Mouse (Mus musculus) G1E (cell line): ENCODE data around the gene Lrrc63.

Experiments
- CTCF ChIP-seq: IDR thresholded peaks from 2 replicates; pipeline ENCODE4 v1.5.1; 2012; ENCODE audit warnings: low read depth, low read length, inconsistent platforms, mixed read lengths
- GATA1 ChIP-seq: IDR thresholded peaks from 2 replicates; pipeline ENCODE4 v1.6.1; 2012; ENCODE audit warnings: borderline replicate concordance, low read length, inconsistent platforms, mixed read lengths
- TAL1 ChIP-seq: conservative IDR thresholded peaks from 2 replicates; pipeline ENCODE4 v1.6.1; 2012; ENCODE audit warnings: low read depth, low read length, inconsistent platforms, mixed read lengths

DNA sequence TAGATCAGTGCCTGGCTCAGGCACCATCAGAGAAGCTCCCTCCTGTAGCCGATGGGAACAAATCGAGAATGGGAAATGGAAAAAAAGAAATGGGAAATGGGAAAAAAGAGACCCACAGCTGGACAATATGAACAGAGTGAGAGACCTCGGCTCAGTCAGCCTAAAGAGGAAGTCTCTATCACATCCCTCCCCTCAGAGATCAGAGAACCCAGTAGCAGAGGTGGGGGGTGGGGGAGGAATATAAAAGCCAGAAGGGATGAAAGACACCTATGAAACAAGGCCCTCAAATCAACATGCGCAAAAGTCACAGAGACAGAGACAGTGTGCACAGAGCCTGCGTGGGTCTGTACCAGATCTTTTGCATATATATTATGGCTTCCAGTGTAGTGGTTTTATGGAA, 27.7 kb downstream of the Lrrc63 start:
- TF ChIP-seq CTCF (no peak), TAL1 (no peak), GATA1 (no peak)
